Mouse (Mus musculus) heart, postnatal 10 days (tissue): ENCODE data around the gene Etfb. TPM values are rescaled to one million over a fixed set of nuclear protein-coding genes. Genes with fewer than 3 reads are reported as not detected.
"Not testable (repeated sequence)": the region's sequence is repeated elsewhere in the genome, so short reads cannot be mapped to it uniquely, and the experiment has no call there.

Experiments
- DNase-seq, 2 experiments: peaks; one replicate each; pipeline ENCODE4 v3.0.0; 2021
- intact Hi-C: fragments of 180-260 bp; cut with DNase I; formaldehyde crosslinking; loops from one replicate; pipeline ENCODE4 v1.15.1; 2025
- total RNA-seq, 2 experiments: library from RNA; stranded (reverse); gene quantifications; 2 replicates each; pipeline ENCODE4 v1.2.3; 2021

The Etfb gene
- total RNA-seq, result 1,000 to 10,000 TPM; 1,079 to 1,148 TPM

GRCm38 (mm10) chr7:43443917-43444293, at the start of gene Etfb, which contains the start of gene Gm45233:
TSS of gene Etfb (plus strand) at chr7:43444083.
TSS of gene Gm45233 (plus strand) at chr7:43444128.
- intact Hi-C loops, result loop anchor here (2.0 to 10.0 kb wide), 3 partner anchors 23 to 801 kb away; partner anchors contain the start of genes 1700028J19Rik, 2410002F23Rik and Zfp715

GRCm38 (mm10) chr7:43399501-43399900, 44.4 kb upstream of the Etfb start:
- DNase-seq, result no peak
- intact Hi-C loops, result no loop called here

More at GRCm38 (mm10) chr7:43443917-43444293, at the start of gene Etfb, which contains the start of gene Gm45233:
- DNase-seq, result peak; percentile 96 to 98

- no peak for DNase-seq
- intact Hi-C loops, result no loop called here
Observed at GRCm38 (mm10) chr7:43402718-43403117, 41.2 kb upstream of the Etfb start.

GRCm38 (mm10) chr7:43407573-43407972, 36.3 kb upstream of the Etfb start:
- DNase-seq, result no peak
- intact Hi-C loops, result no loop called here

- intact Hi-C loops, result no loop called here
- DNase-seq, result no peak
Observed at GRCm38 (mm10) chr7:43408131-43408553, 35.7 kb upstream of the Etfb start, which contains the start of gene Siglecg. TSS of gene Siglecg (plus strand) at chr7:43408204.

GRCm38 (mm10) chr7:43409084-43409483, 34.8 kb upstream of the Etfb start:
- DNase-seq, result no peak
- intact Hi-C loops, result no loop called here

- DNase-seq, intact Hi-C loops: not testable (repeated sequence)
Observed at GRCm38 (mm10) chr7:43411724-43412123, 32.2 kb upstream of the Etfb start.

- DNase-seq, result no peak
- intact Hi-C loops, result no loop called here
Observed at GRCm38 (mm10) chr7:43417298-43417697, 26.6 kb upstream of the Etfb start.

- DNase-seq, result peak; percentile 86 to 92
- intact Hi-C loops, result loop anchor here (1.0 kb wide), 1 partner anchor 43 kb away; no protein-coding TSS in a partner anchor
Observed at GRCm38 (mm10) chr7:43422995-43423617, 20.8 kb upstream of the Etfb start.

GRCm38 (mm10) chr7:43423991-43424625, 19.8 kb upstream of the Etfb start:
- no peak for DNase-seq
- intact Hi-C loops, result loop anchor here (1.0 kb wide), 1 partner anchor 42 kb away; no protein-coding TSS in a partner anchor

- no peak for DNase-seq
- intact Hi-C loops, result no loop called here
Observed at GRCm38 (mm10) chr7:43427406-43427805, 16.5 kb upstream of the Etfb start, which contains the start of gene Lim2. TSS of gene Lim2 (plus strand) at chr7:43427670.

- DNase-seq, result no peak
- intact Hi-C loops, result no loop called here
Observed at GRCm38 (mm10) chr7:43429500-43429899, 14.4 kb upstream of the Etfb start.

- no peak for DNase-seq
- intact Hi-C loops, result no loop called here
Observed at GRCm38 (mm10) chr7:43432891-43433290, 11.0 kb upstream of the Etfb start.

GRCm38 (mm10) chr7:43434676-43435075, 9.2 kb upstream of the Etfb start:
- no peak for DNase-seq
- intact Hi-C loops, result no loop called here

GRCm38 (mm10) chr7:43436341-43437255, 7.3 kb upstream of the Etfb start, which contains the start of gene Nkg7:
TSS of gene Nkg7 (plus strand) at chr7:43437073.
- no peak for DNase-seq
- intact Hi-C loops, result no loop called here

- DNase-seq, result no peak
- intact Hi-C loops, result no loop called here
Observed at GRCm38 (mm10) chr7:43438611-43439010, 5.3 kb upstream of the Etfb start.

GRCm38 (mm10) chr7:43440482-43440881, 3.4 kb upstream of the Etfb start, which contains the start of gene Cldnd2:
TSS of gene Cldnd2 (plus strand) at chr7:43440782.
- DNase-seq, result no peak
- intact Hi-C loops, result loop anchor here (5.0 to 10.0 kb wide), 2 partner anchors 128 to 804 kb away; partner anchors contain the start of genes 1700028J19Rik, 2410002F23Rik and Zfp715

- DNase-seq, result no peak
- intact Hi-C loops, result loop anchor here (5.0 to 10.0 kb wide), 2 partner anchors 129 to 804 kb away; partner anchors contain the start of genes 1700028J19Rik, 2410002F23Rik and Zfp715
Observed at GRCm38 (mm10) chr7:43441071-43441470, 2.8 kb upstream of the Etfb start.

- intact Hi-C loops, result loop anchor here (1.0 to 10.0 kb wide), 4 partner anchors 24 to 802 kb away; partner anchors contain the start of genes 1700028J19Rik, 2410002F23Rik and Zfp715
- no peak for DNase-seq
Observed at GRCm38 (mm10) chr7:43442684-43443083, 1.2 kb upstream of the Etfb start.
